Mouse (Mus musculus): ENCODE measurements around the gene Mrpl33. TPM values are rescaled to one million over a fixed set of nuclear protein-coding genes. Genes with fewer than 3 reads are reported as not detected.
"Not testable (repeated sequence)": the region's sequence is repeated elsewhere in the genome, so short reads cannot be mapped to it uniquely, and the experiment has no call there.

The Mrpl33 gene
- polyA plus RNA-seq, 1 experiment from 2014 or later, result 214 TPM

DNA sequence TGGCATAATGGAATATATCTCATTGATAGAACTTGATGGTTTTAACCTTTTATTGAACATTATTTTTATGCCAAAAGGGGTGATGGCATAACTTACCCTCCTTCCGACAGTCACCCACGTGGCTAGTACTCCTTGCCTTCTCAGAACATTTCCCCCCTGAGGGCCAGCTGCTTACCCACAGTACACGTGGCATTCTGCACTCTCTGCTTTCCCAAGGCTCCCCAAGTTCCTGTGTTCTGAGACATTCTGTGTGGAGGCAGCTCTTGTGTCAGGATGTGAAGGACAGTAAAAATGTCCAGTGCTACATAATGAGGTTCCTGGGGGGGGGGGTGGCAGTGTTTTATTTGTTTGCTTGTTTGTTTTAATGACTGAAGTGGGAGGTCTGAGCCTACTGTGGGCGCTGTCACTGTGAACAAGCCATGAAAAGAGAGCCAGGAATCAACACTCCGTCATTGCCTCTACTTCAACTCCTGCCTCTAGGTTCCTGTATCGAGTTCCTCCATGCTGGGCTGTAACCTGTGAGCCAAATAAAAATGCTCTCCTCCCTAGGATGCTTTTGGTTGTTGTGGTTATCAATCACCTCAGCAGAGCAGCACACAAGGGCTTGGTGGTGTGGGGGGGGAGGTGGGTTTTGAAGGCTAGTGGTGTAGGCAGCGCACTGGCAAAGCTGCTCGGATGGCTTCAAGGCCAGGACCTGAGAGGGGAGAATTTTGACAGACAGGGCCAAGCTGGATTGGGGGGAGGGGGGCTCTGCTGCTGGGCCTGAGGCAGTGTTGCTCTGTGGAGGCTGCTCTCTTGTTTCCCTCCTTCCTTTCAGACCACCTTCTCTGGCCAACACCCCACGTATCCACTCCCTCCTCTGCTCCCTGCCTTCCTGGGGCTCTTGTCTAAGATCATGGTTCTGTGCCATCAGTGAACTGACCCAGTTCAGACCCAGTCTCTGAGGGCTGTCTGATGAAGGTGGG lies 31.1 kb downstream of the Mrpl33 start:
- 57% methylated on average over 9 of the region's 9 CpGs for WGBS
- H3K4me1 ChIP-seq (replicated peaks; ENCODE audit: control insufficient read depth, insufficient read depth, low read length), result no peaks in the 10 kb centered on the region
- no peaks in the 10 kb centered on the region for H3K9me3 ChIP-seq (ENCODE audit: control insufficient read depth, low read length)
- no peak overlapping the region for H3K27ac ChIP-seq
- no peak overlapping the region for H3K9ac ChIP-seq
- peaks cover under 1% of the 10 kb centered on the region; the same call in 1 of the 2 replicates for H3K36me3 ChIP-seq (replicated peaks; ENCODE audit: control insufficient read depth, insufficient read depth)
- ATAC-seq (ENCODE audit: low FRiP score) (no peak), DNase-seq (ENCODE audit: low spot score) (no peak)
- no peak overlapping the region for H3K4me3 ChIP-seq (replicated peaks; ENCODE audit: low read length)
- no peak overlapping the region for H3K4me2 ChIP-seq (replicated peaks)
- H3K27me3 ChIP-seq (ENCODE audit: control insufficient read depth, insufficient read depth, low read length), result no peaks in the 10 kb centered on the region

GRCm38 (mm10) chr5:31628555-31628954 lies 31.8 kb downstream of the Mrpl33 start:
- no peaks in the 10 kb centered on the region for H3K36me3 ChIP-seq (replicated peaks; ENCODE audit: control insufficient read depth, insufficient read depth)
- H3K9ac ChIP-seq, result no peak overlapping the region
- H3K9me3 ChIP-seq (ENCODE audit: control insufficient read depth, low read length), result no peaks in the 10 kb centered on the region
- H3K27me3 ChIP-seq (ENCODE audit: control insufficient read depth, insufficient read depth, low read length), result no peaks in the 10 kb centered on the region
- DNase-seq (ENCODE audit: low spot score), result no peak
- no peak overlapping the region for H3K27ac ChIP-seq
- ATAC-seq (ENCODE audit: low FRiP score), result no peak
- no peaks in the 10 kb centered on the region for H3K4me1 ChIP-seq (replicated peaks; ENCODE audit: control insufficient read depth, insufficient read depth, low read length)
- H3K4me3 ChIP-seq (replicated peaks; ENCODE audit: low read length), result no peak overlapping the region
- 87% methylated on average over 8 of the region's 8 CpGs for WGBS
- H3K4me2 ChIP-seq (replicated peaks), result no peak overlapping the region

GRCm38 (mm10) chr5:31630064-31630463 lies 33.3 kb downstream of the Mrpl33 start:
- DNase-seq (ENCODE audit: low spot score), result no peak
- WGBS, result 60% methylated on average over 5 of the region's 5 CpGs
- Histone ChIP-seq H3K27me3 (ENCODE audit: control insufficient read depth, insufficient read depth, low read length) (no peaks in the 10 kb centered on the region), H3K27ac (no peak overlapping the region), H3K4me3 (replicated peaks; ENCODE audit: low read length) (no peak overlapping the region), H3K4me1 (replicated peaks; ENCODE audit: control insufficient read depth, insufficient read depth, low read length) (no peaks in the 10 kb centered on the region), H3K9me3 (ENCODE audit: control insufficient read depth, low read length) (no peaks in the 10 kb centered on the region), H3K9ac (no peak overlapping the region), H3K36me3 (replicated peaks; ENCODE audit: control insufficient read depth, insufficient read depth) (no peaks in the 10 kb centered on the region), H3K4me2 (replicated peaks) (no peak overlapping the region)
- ATAC-seq (ENCODE audit: low FRiP score), result no peak

GRCm38 (mm10) chr5:31631169-31631568 lies 34.4 kb downstream of the Mrpl33 start:
- not testable (repeated sequence) for H3K27me3 ChIP-seq (ENCODE audit: control insufficient read depth, insufficient read depth, low read length); H3K4me1 ChIP-seq (replicated peaks; ENCODE audit: control insufficient read depth, insufficient read depth, low read length); H3K9me3 ChIP-seq (ENCODE audit: control insufficient read depth, low read length); H3K9ac ChIP-seq; H3K36me3 ChIP-seq (replicated peaks; ENCODE audit: control insufficient read depth, insufficient read depth); ATAC-seq (ENCODE audit: low FRiP score); H3K4me2 ChIP-seq (replicated peaks); H3K27ac ChIP-seq; DNase-seq (ENCODE audit: low spot score); H3K4me3 ChIP-seq (replicated peaks; ENCODE audit: low read length)
- WGBS, result 99% methylated on average over 4 of the region's 4 CpGs

GRCm38 (mm10) chr5:31634161-31634560 lies 37.4 kb downstream of the Mrpl33 start:
- Histone ChIP-seq H3K36me3 (replicated peaks; ENCODE audit: control insufficient read depth, insufficient read depth) (no peaks in the 10 kb centered on the region), H3K27me3 (ENCODE audit: control insufficient read depth, insufficient read depth, low read length) (no peaks in the 10 kb centered on the region), H3K4me3 (replicated peaks; ENCODE audit: low read length) (no peak overlapping the region), H3K4me2 (replicated peaks) (no peak overlapping the region), H3K4me1 (replicated peaks; ENCODE audit: control insufficient read depth, insufficient read depth, low read length) (no peaks in the 10 kb centered on the region; the same call in 1 of the 2 replicates), H3K9me3 (ENCODE audit: control insufficient read depth, low read length) (no peaks in the 10 kb centered on the region), H3K27ac (no peak overlapping the region), H3K9ac (no peak overlapping the region)
- 72% methylated on average over 4 of the region's 4 CpGs for whole genome bisulfite sequencing
- ATAC-seq (ENCODE audit: low FRiP score) (no peak), DNase-seq (ENCODE audit: low spot score) (no peak)

DNA sequence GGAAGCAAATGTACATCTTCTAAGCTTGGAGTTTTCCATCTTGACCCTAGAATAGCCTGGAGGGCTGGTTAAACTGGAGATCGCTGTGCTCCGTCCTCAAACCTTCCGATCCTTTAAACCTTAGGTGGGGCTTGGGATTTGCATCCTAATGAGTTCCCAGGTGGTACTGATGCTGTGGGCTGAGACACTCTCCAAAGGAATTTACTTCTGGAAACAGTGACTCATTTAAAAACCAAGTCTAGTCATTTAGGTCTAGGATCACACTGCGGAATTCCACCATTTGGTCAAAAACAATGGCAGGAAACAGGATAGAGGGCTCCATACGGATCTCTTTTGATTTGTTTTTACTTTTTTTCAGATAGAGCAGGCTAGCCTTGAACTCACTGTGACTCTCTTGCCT lies 37.9 kb downstream of the Mrpl33 start:
- Histone ChIP-seq H3K4me3 (replicated peaks; ENCODE audit: low read length) (no peak overlapping the region), H3K4me1 (replicated peaks; ENCODE audit: control insufficient read depth, insufficient read depth, low read length) (no peaks in the 10 kb centered on the region; the same call in 1 of the 2 replicates), H3K27ac (no peak overlapping the region), H3K4me2 (replicated peaks) (no peak overlapping the region), H3K9ac (no peak overlapping the region), H3K27me3 (ENCODE audit: control insufficient read depth, insufficient read depth, low read length) (no peaks in the 10 kb centered on the region), H3K36me3 (replicated peaks; ENCODE audit: control insufficient read depth, insufficient read depth) (no peaks in the 10 kb centered on the region), H3K9me3 (ENCODE audit: control insufficient read depth, low read length) (no peaks in the 10 kb centered on the region)
- WGBS, result 68% methylated on average over 5 of the region's 5 CpGs
- DNase-seq (ENCODE audit: low spot score) (no peak), ATAC-seq (ENCODE audit: low FRiP score) (no peak)

DNA sequence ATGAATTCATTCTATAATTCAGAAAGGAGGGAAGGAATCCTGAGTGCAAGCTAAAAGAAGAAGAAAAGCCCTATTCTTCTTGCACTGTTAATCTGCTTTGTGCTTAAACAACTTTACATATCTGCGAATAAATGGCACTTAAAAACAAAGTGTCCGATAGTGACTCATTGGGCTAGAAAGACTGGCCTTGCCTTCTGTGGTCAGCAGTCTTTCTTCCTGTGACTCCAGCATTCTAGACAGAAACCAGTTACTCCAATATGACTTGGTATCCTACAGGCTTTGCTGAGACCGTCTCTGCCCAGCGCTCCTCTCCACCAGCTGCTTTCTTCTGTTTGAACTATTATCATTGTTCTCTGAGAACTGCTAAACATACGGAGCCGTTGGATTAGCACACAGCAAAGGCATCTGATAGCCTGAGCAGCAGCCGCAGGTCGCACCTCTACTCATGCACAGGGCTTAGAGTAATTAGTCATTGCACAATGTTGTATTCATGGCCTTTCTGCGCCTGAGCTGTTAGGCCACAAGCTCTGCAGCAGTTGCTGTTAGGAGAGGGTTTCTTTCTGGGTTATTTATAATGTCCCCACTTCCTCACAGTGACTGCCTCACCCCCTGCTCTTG lies 40.0 kb downstream of the Mrpl33 start:
- Histone ChIP-seq H3K27me3 (ENCODE audit: control insufficient read depth, insufficient read depth, low read length) (no peaks in the 10 kb centered on the region), H3K4me1 (replicated peaks; ENCODE audit: control insufficient read depth, insufficient read depth, low read length) (no peaks in the 10 kb centered on the region; the same call in 1 of the 2 replicates), H3K4me3 (replicated peaks; ENCODE audit: low read length) (no peak overlapping the region), H3K4me2 (replicated peaks) (no peak overlapping the region), H3K9me3 (ENCODE audit: control insufficient read depth, low read length) (no peaks in the 10 kb centered on the region), H3K9ac (no peak overlapping the region), H3K27ac (no peak overlapping the region), H3K36me3 (replicated peaks; ENCODE audit: control insufficient read depth, insufficient read depth) (no peaks in the 10 kb centered on the region; the same call in 1 of the 2 replicates)
- ATAC-seq (ENCODE audit: low FRiP score) (no peak), DNase-seq (ENCODE audit: low spot score) (no peak)
- WGBS, result 61% methylated on average over 9 of the region's 9 CpGs

DNA sequence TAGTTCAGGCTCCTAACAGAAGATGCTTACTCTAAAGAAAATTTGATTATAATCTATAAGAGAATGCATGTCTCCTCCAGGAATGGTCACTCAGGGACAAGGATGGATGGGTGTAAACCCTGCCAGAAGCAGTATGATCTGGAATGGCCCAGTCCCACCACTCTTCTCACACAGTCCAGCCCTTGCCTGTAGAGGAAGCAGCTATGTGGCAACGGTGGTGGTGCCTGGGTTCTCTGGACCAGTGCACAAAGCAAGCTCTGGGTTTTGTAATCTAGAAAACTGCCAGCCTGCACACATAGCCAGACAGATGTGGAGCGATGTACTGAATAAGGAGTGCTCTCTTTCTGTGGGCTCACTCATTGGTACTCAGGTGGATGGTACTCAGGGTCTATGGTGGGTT lies 43.8 kb downstream of the Mrpl33 start:
- Histone ChIP-seq H3K9me3 (ENCODE audit: control insufficient read depth, low read length) (no peaks in the 10 kb centered on the region), H3K9ac (no peak overlapping the region), H3K4me2 (replicated peaks) (no peak overlapping the region), H3K4me3 (replicated peaks; ENCODE audit: low read length) (no peak overlapping the region), H3K4me1 (replicated peaks; ENCODE audit: control insufficient read depth, insufficient read depth, low read length) (no peaks in the 10 kb centered on the region; the same call in 1 of the 2 replicates), H3K27ac (no peak overlapping the region), H3K36me3 (replicated peaks; ENCODE audit: control insufficient read depth, insufficient read depth) (peaks cover 3% of the 10 kb centered on the region; the same call in 1 of the 2 replicates), H3K27me3 (ENCODE audit: control insufficient read depth, insufficient read depth, low read length) (no peaks in the 10 kb centered on the region)
- ATAC-seq (ENCODE audit: low FRiP score) (no peak), DNase-seq (ENCODE audit: low spot score) (no peak)
- 89% methylated on average over 2 of the region's 2 CpGs for WGBS

DNA sequence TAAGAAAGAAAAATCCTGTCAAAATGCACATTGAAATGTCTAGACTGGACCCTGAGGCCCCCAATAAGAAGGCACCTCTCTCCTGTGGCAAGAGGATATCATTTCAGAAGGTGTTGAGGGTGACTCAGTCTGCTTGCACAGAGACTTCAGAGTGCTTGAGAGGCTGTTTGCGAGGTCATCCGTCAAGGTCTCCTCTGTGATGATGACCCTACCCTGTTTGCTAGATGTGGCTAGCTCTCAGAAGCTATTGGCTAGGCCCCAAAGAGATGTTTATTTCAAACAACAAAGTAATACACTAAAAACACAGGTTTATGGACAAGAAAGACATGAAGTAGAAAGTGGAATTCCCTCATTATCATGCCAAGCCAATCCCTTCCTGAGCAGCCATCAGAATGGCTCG lies 45.6 kb downstream of the Mrpl33 start:
- WGBS, result 91% methylated on average over 3 of the region's 3 CpGs
- Histone ChIP-seq H3K27me3 (ENCODE audit: control insufficient read depth, insufficient read depth, low read length) (no peaks in the 10 kb centered on the region), H3K36me3 (replicated peaks; ENCODE audit: control insufficient read depth, insufficient read depth) (peaks cover 3% of the 10 kb centered on the region; the same call in 1 of the 2 replicates), H3K4me1 (replicated peaks; ENCODE audit: control insufficient read depth, insufficient read depth, low read length) (no peaks in the 10 kb centered on the region), H3K27ac (no peak overlapping the region), H3K9me3 (ENCODE audit: control insufficient read depth, low read length) (no peaks in the 10 kb centered on the region), H3K4me3 (replicated peaks; ENCODE audit: low read length) (no peak overlapping the region), H3K4me2 (replicated peaks) (no peak overlapping the region), H3K9ac (no peak overlapping the region)
- no peak for DNase-seq (ENCODE audit: low spot score)
- ATAC-seq (ENCODE audit: low FRiP score), result no peak
